Mouse (Mus musculus) embryonic fibroblast, embryonic 13.5 days (primary cell): ENCODE measurements at regions not wholly inside any gene's neighbourhood (a gene's known extent, or its start where the extent isn't known, plus 50 kb on each side); places are given as distances from the start of the nearest gene placed in this dataset.

Source experiments
- H3K27ac ChIP-seq: 2 replicates; pipeline ENCODE4 v1.5.1; 2012; ENCODE audit warnings: low read length, control low read depth, inconsistent platforms; ENCODE audit not compliant: insufficient read depth
- H3K4me1 ChIP-seq: 2 replicates; pipeline ENCODE4 v1.6.1; 2011; ENCODE audit warnings: low read length; ENCODE audit not compliant: control insufficient read depth, insufficient read depth
- H3K4me3 ChIP-seq: 2 replicates; pipeline ENCODE4 v1.5.1; 2011; ENCODE audit warnings: mild to moderate bottlenecking, control low read depth, low read length; ENCODE audit not compliant: insufficient read depth
- CTCF ChIP-seq: IDR thresholded peaks from 2 replicates; pipeline ENCODE4 v1.5.1; 2011; ENCODE audit warnings: mild to moderate bottlenecking, control low read depth, low read length, moderate library complexity, borderline replicate concordance; ENCODE audit not compliant: insufficient read depth
- POLR2A ChIP-seq: IDR thresholded peaks from 2 replicates; pipeline ENCODE4 v1.6.1; 2011; ENCODE audit warnings: low read depth, mild to moderate bottlenecking, control low read depth, low read length, moderate library complexity

DNA sequence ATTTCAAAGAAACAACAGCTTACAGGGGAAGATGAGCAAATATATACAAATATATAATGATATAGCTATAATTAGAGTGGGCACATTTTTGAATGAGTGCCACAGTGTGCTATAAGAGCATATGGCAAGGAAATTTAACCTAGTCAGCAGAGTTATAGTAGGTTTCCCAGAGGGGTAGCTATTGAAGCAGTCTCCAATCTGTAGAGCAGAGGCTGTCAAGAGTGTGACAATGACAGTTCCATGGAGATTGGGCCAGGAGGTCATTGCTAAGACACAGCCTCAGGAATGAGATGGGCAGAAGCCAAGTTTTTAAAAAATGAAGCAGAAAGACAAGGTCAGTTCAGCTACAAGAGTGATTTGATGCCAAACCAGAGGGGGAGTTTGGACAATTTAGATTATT, 839.4 kb downstream of the Stpg2 start:
- TF ChIP-seq POLR2A (no peak), CTCF (no peak)
- H3K4me3 ChIP-seq, result no peak overlapping the region
- H3K4me1 ChIP-seq, result no peaks in the 10 kb centered on the region
- no peak overlapping the region for H3K27ac ChIP-seq

- no peak for TF ChIP-seq CTCF
- no peak for TF ChIP-seq POLR2A
- H3K4me3 ChIP-seq, result no peak overlapping the region
- no peak overlapping the region for H3K27ac ChIP-seq
- H3K4me1 ChIP-seq, result 0 out of 2 replicates have a peak, but pooled peaks cover 3% of the 10 kb centered on the region
Measured at GRCm38 (mm10) chr3:140054634-140055033, 849.1 kb downstream of the Stpg2 start.

DNA sequence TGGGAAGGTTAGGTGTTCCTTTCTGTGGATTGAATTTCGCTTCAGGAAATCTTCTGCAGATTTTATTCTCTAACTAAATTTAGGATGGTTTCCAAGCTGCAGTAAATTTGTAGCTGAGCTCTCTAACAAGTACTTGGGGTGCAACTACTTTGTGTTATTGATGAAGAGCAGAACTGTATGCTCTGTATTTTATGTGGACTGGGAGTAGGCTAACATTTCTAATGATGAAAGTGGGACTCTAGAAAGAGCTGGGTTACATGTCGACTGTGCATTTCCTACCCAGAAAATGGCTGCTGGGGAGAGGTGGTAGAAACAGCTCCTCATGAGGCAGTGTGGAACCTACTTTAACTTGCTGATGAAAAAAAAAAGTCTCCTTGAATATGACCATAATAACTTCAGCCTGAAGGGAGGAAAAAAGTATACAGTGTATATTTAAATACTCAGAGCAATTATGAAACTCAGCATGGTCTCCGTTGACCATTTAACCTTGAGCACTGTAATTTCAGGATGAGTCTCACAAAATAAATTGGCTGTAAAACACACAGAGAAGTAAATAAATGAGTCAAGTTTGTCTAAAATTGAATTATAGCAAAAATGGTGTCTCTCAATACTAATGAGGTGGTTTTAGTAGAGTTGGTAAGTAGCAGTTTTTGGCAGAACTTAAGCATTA, 852.6 kb downstream of the Stpg2 start:
- Histone ChIP-seq H3K27ac (no peak overlapping the region), H3K4me3 (no peak overlapping the region), H3K4me1 (no peaks in the 10 kb centered on the region)
- TF ChIP-seq CTCF, result no peak
- no peak for TF ChIP-seq POLR2A

- H3K4me1 ChIP-seq, result no peaks in the 10 kb centered on the region
Measured at GRCm38 (mm10) chr3:140059102-140059501, 853.6 kb downstream of the Stpg2 start.

DNA sequence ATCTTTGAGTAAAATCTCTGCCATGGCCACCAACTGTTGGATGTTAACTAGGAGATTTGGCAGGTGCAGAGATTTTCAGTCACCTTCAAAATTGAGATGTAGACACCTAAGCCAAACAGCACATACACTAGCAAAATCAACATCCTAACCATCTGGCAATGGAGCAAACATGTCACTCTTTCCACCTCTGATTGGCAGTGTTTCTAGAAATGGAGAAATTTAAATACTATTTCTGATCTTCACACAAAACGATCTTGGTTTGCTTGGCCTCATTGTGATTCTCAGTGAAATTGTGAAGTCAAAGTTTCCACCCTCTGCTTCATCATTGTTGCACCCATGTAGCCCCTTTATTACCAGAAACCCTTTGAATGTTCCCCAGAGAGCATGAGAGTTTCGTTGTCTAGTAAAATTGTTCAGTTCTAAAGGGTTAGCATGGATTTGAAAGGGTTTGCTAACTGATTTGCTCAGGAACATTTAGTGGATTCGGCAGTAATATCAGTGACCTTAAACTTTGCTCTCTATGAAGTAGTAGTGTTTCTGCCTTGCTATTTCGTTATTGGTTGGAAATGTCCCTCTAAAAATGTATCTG, 854.1 kb downstream of the Stpg2 start:
- H3K4me1 ChIP-seq, result no peaks in the 10 kb centered on the region
- TF ChIP-seq POLR2A (no peak), CTCF (no peak)
- H3K4me3 ChIP-seq, result no peak overlapping the region
- no peak overlapping the region for H3K27ac ChIP-seq

More at GRCm38 (mm10) chr3:140059102-140059501, 853.6 kb downstream of the Stpg2 start:
- Histone ChIP-seq H3K4me3 (no peak overlapping the region), H3K27ac (no peak overlapping the region)
- TF ChIP-seq POLR2A, result no peak
- no peak for TF ChIP-seq CTCF

DNA sequence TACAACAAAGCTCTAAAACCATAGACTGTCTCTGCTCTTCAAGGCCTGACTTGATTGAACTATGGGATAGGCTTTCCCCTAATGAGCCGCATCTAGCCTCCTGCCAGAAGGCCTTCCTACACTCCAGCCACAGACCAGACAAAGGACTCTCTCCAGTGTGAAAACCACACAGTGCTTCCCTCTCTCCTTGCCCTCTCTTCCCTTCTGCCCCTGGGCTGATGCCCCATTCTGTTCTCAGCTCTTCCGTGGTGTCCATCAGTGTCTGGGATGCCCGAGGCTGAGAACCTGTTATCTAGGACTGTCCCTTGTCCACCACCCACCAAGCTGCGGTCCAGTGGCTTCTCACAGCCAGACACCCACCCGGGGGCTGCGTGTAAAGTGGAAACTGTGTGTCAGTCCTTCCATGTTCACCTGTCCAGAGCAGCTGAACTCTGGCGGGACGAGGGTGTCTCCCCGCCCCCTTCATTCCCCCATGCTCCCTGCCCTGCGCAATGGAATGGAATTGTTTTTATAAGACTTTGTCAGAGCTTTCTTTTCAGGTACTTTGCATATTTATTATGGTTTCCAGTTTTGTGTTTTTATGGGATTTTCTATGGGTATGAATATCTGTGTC, 856.4 kb downstream of the Stpg2 start:
- Histone ChIP-seq H3K27ac (no peak overlapping the region), H3K4me1 (no peaks in the 10 kb centered on the region)
- TF ChIP-seq POLR2A (no peak), CTCF (no peak)

GRCm38 (mm10) chr3:140062880-140063279, 857.4 kb downstream of the Stpg2 start:
- H3K4me1 ChIP-seq, result no peaks in the 10 kb centered on the region
- no peak overlapping the region for H3K4me3 ChIP-seq
- H3K27ac ChIP-seq, result no peak overlapping the region
- TF ChIP-seq POLR2A (no peak), CTCF (no peak)

More for the DNA sequence above, 856.4 kb downstream of the Stpg2 start:
- H3K4me3 ChIP-seq, result no peak overlapping the region

DNA sequence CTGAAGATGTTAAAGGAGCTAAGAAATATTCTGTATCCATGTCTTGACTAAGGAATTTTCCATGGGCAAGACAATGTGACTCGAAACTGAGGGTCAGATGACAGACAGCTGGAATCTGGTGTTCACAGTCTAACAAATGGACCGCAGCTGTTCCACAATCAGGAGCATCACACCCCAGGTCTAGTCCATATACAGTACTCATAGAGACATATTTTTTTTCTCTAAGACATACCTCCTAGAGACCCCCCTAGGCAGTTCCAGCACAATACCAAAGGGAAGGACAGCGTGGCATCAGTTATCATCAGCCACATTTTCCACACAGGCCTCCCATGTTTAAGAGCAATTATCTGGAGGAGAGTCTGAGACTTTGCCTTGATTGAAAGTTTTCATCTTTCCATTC, 878.8 kb downstream of the Stpg2 start:
- no peaks in the 10 kb centered on the region for H3K4me1 ChIP-seq
- no peak for TF ChIP-seq CTCF
- no peak for TF ChIP-seq POLR2A
- H3K4me3 ChIP-seq, result no peak overlapping the region
- H3K27ac ChIP-seq, result no peak overlapping the region

GRCm38 (mm10) chr3:140085385-140085784, 879.9 kb downstream of the Stpg2 start:
- H3K4me1 ChIP-seq, result no peaks in the 10 kb centered on the region
- H3K27ac ChIP-seq, result no peak overlapping the region
- H3K4me3 ChIP-seq, result no peak overlapping the region
- TF ChIP-seq POLR2A (no peak), CTCF (no peak)

GRCm38 (mm10) chr3:140088019-140088418, 882.5 kb downstream of the Stpg2 start:
- no peak for TF ChIP-seq POLR2A

GRCm38 (mm10) chr3:140091900-140092299, 886.4 kb downstream of the Stpg2 start:
- Histone ChIP-seq H3K4me3 (no peak overlapping the region), H3K4me1 (no peaks in the 10 kb centered on the region), H3K27ac (no peak overlapping the region)
- TF ChIP-seq CTCF (no peak), POLR2A (no peak)

More at GRCm38 (mm10) chr3:140088019-140088418, 882.5 kb downstream of the Stpg2 start:
- H3K4me3 ChIP-seq, result no peak overlapping the region
- no peak overlapping the region for H3K27ac ChIP-seq
- no peaks in the 10 kb centered on the region for H3K4me1 ChIP-seq
